8 mouse cellular contexts compared by ENCODE assay signal in genomic region chr11:50827010-50827953, GRCm38 (mm10). TPM values are rescaled to one million over a fixed set of nuclear protein-coding genes. Genes with fewer than 3 reads are reported as not detected.
DNase-seq lines count a peak whose midpoint lies in the region; ATAC-seq and TF ChIP-seq lines count a peak whose summit lies in the region.

Zfp354c (minus strand) TSS chr11:50827724.

- 1% methylated on average over 45 of the region's 45 CpGs for WGBS in forebrain, embryonic 11.5 days
- WGBS in heart, embryonic 16.5 days, result under 1% methylated on average over 43 of the region's 45 CpGs
- 1% methylated on average over 45 of the region's 45 CpGs for WGBS in liver, embryonic 14.5 days (ENCODE audit: insufficient replicate concordance)
- WGBS in neural tube, embryonic 11.5 days, result under 1% methylated on average over 45 of the region's 45 CpGs
- WGBS in stomach, embryonic 16.5 days, result under 1% methylated on average over 45 of the region's 45 CpGs

- H3K9ac ChIP-seq in forebrain, embryonic 11.5 days (ENCODE audit: low read length), result peak within 1 kb of the TSS; percentile 85
- peak within 1 kb of the TSS; percentile 83 for H3K9ac ChIP-seq in heart, embryonic 16.5 days (ENCODE audit: low read length)
- H3K9ac ChIP-seq in liver, embryonic 14.5 days (replicated peaks), result peak within 1 kb of the TSS; percentile 59
- peak within 1 kb of the TSS; percentile 90 for H3K9ac ChIP-seq in neural tube, embryonic 11.5 days (ENCODE audit: low read length)
- peak within 1 kb of the TSS; percentile 83 for H3K9ac ChIP-seq in stomach, embryonic 16.5 days (ENCODE audit: low read length)

- H3K4me1 ChIP-seq in forebrain, embryonic 11.5 days (replicated peaks; ENCODE audit: control insufficient read depth, insufficient read depth, low read length), result peaks cover 4% of the 10 kb centered on the region; the same call in 1 of the 2 replicates
- no peaks in the 10 kb centered on the region; the same call in 1 of the 2 replicates for H3K4me1 ChIP-seq in heart, embryonic 16.5 days (ENCODE audit: control insufficient read depth, insufficient read depth, low read length)
- peaks cover 0 to 6% of the 10 kb centered on the region in 2 experiments; a peak in 2 of 4 replicates for H3K4me1 ChIP-seq in liver, embryonic 14.5 days (replicated peaks; ENCODE audit: control insufficient read depth in 2 of 2, insufficient read depth in 2 of 2, low read length in 1 of 2)
- peaks cover 6% of the 10 kb centered on the region; the same call in 1 of the 2 replicates for H3K4me1 ChIP-seq in neural tube, embryonic 11.5 days (ENCODE audit: control insufficient read depth, insufficient read depth, low read length)
- H3K4me1 ChIP-seq in stomach, embryonic 16.5 days (ENCODE audit: control insufficient read depth, insufficient read depth, low read length), result 0 out of 2 replicates have a peak, but pooled peaks cover 6% of the 10 kb centered on the region

- no peak within 1 kb of the TSS for H3K27ac ChIP-seq in forebrain, embryonic 11.5 days (ENCODE audit: low read depth, low read length)
- peak within 1 kb of the TSS; percentile 48 for H3K27ac ChIP-seq in heart, embryonic 16.5 days (ENCODE audit: low read length)
- no peak within 1 kb of the TSS for H3K27ac ChIP-seq in liver, embryonic 14.5 days
- H3K27ac ChIP-seq in neural tube, embryonic 11.5 days (ENCODE audit: low read depth, low read length), result no peak within 1 kb of the TSS
- peak within 1 kb of the TSS; percentile 38 for H3K27ac ChIP-seq in stomach, embryonic 16.5 days (ENCODE audit: low read length)

- peaks cover 16% of the 10 kb centered on the region for H3K36me3 ChIP-seq in forebrain, embryonic 11.5 days (ENCODE audit: control insufficient read depth, insufficient read depth, low read length)
- peaks cover 18% of the 10 kb centered on the region for H3K36me3 ChIP-seq in heart, embryonic 16.5 days (ENCODE audit: control insufficient read depth, insufficient read depth)
- no peaks in the 10 kb centered on the region for H3K36me3 ChIP-seq in liver, embryonic 14.5 days (replicated peaks; ENCODE audit: control insufficient read depth, insufficient read depth, low read depth)
- H3K36me3 ChIP-seq in neural tube, embryonic 11.5 days (ENCODE audit: control insufficient read depth, insufficient read depth, low read length), result peaks cover 16% of the 10 kb centered on the region
- peaks cover 7% of the 10 kb centered on the region; the same call in 1 of the 2 replicates for H3K36me3 ChIP-seq in stomach, embryonic 16.5 days (ENCODE audit: control insufficient read depth, insufficient read depth, low read length)

- TF ChIP-seq EP300 in liver, embryonic 14.5 days (IDR thresholded peaks at IDR 0.05; ENCODE audit: low read depth), result no peak

- DNase-seq in CD8-positive naive resting alpha-beta T cell, adult 2 months (ENCODE audit: low read depth in 2 of 2, low spot score in 2 of 2), result peak; percentile 73 to 80
- DNase-seq in c-Kit-negative CD71-positive TER-119-positive erythroid progenitor cells, embryonic 14.5 days (ENCODE audit: low read depth, low spot score), result peak; percentile 20
- peak; percentile 93 for DNase-seq in forebrain, embryonic 11.5 days (ENCODE audit: low spot score)
- peak; percentile 89 to 91 for DNase-seq in kidney, postnatal 36 days
- DNase-seq in liver, embryonic 14.5 days (ENCODE audit: low read depth in 3 of 3, low spot score in 3 of 3), result peak; percentile 49 to 56 (median 51)
- peak; percentile 90 for DNase-seq in neural tube, embryonic 11.5 days (ENCODE audit: low spot score)

- peak within 1 kb of the TSS; percentile 78 for H3K4me3 ChIP-seq in forebrain, embryonic 11.5 days (ENCODE audit: low read depth, low read length)
- H3K4me3 ChIP-seq in heart, embryonic 16.5 days (ENCODE audit: low read length), result peak within 1 kb of the TSS; percentile 89
- peak within 1 kb of the TSS; percentile 67 to 82 for H3K4me3 ChIP-seq in liver, embryonic 14.5 days (ENCODE audit: insufficient read depth in 1 of 2, low read depth in 2 of 2, low read length in 2 of 2)
- peak within 1 kb of the TSS; percentile 87 for H3K4me3 ChIP-seq in neural tube, embryonic 11.5 days (ENCODE audit: low read depth, low read length)
- peak within 1 kb of the TSS; percentile 78 for H3K4me3 ChIP-seq in stomach, embryonic 16.5 days (replicated peaks; ENCODE audit: low read length)

- peak within 1 kb of the TSS; percentile 88 for H3K4me2 ChIP-seq in forebrain, embryonic 11.5 days (ENCODE audit: low read depth, low read length, severe bottlenecking)
- peak within 1 kb of the TSS; percentile 80 for H3K4me2 ChIP-seq in heart, embryonic 16.5 days (ENCODE audit: low read depth, low read length)
- H3K4me2 ChIP-seq in liver, embryonic 14.5 days (ENCODE audit: low read depth), result peak within 1 kb of the TSS; percentile 80
- H3K4me2 ChIP-seq in neural tube, embryonic 11.5 days (ENCODE audit: low read depth), result peak within 1 kb of the TSS; percentile 75
- peak within 1 kb of the TSS; percentile 49 for H3K4me2 ChIP-seq in stomach, embryonic 16.5 days (ENCODE audit: low read depth, low read length)

- ATAC-seq in forebrain, embryonic 11.5 days (replicated peaks; ENCODE audit: low FRiP score), result peak; percentile 97
- ATAC-seq in heart, embryonic 16.5 days (replicated peaks; ENCODE audit: extremely low read depth, insufficient read depth, low FRiP score), result peak; percentile 95
- peak; percentile 73; the same call in 1 of the 2 replicates for ATAC-seq in liver, embryonic 14.5 days (ENCODE audit: insufficient read depth)
- peak; percentile 97 for ATAC-seq in neural tube, embryonic 11.5 days (ENCODE audit: insufficient read depth, low FRiP score, low TSS enrichment)
- peak; percentile 94 for ATAC-seq in stomach, embryonic 16.5 days (ENCODE audit: insufficient read depth, low FRiP score)

- TF ChIP-seq CTCF in liver, embryonic 14.5 days (IDR thresholded peaks at IDR 0.05; ENCODE audit: low read depth), result no peak

- no peaks in the 10 kb centered on the region for H3K27me3 ChIP-seq in forebrain, embryonic 11.5 days (ENCODE audit: control insufficient read depth, insufficient read depth, low read length)
- H3K27me3 ChIP-seq in heart, embryonic 16.5 days (ENCODE audit: control insufficient read depth, insufficient read depth, low read length), result no peaks in the 10 kb centered on the region
- H3K27me3 ChIP-seq in liver, embryonic 14.5 days (ENCODE audit: control insufficient read depth, insufficient read depth, low read length), result no peaks in the 10 kb centered on the region
- no peaks in the 10 kb centered on the region for H3K27me3 ChIP-seq in neural tube, embryonic 11.5 days (ENCODE audit: control insufficient read depth, insufficient read depth, low read length)
- H3K27me3 ChIP-seq in stomach, embryonic 16.5 days (ENCODE audit: control insufficient read depth, insufficient read depth, low read length), result no peaks in the 10 kb centered on the region

- no peaks in the 10 kb centered on the region for H3K9me3 ChIP-seq in forebrain, embryonic 11.5 days (ENCODE audit: control insufficient read depth, low read length)
- H3K9me3 ChIP-seq in heart, embryonic 16.5 days (replicated peaks; ENCODE audit: control insufficient read depth, low read length), result peaks cover 2% of the 10 kb centered on the region
- H3K9me3 ChIP-seq in liver, embryonic 14.5 days (ENCODE audit: control insufficient read depth, low read length), result no peaks in the 10 kb centered on the region
- H3K9me3 ChIP-seq in neural tube, embryonic 11.5 days (ENCODE audit: control insufficient read depth, low read length), result no peaks in the 10 kb centered on the region
- H3K9me3 ChIP-seq in stomach, embryonic 16.5 days (replicated peaks; ENCODE audit: control insufficient read depth, low read length), result no peaks in the 10 kb centered on the region

RNA-seq across cellular contexts. Expression of gene Zfp354c, which starts in this region (rescaled TPM):
- 37.7 and 41.7 TPM in 2 replicates for polyA plus RNA-seq in forebrain, embryonic 11.5 days (2014; fragmentation: Nextera tagmentation; extraction: Ambion mirVana)
- polyA plus RNA-seq in heart, embryonic 16.5 days (2015; fragmentation: Nextera tagmentation; extraction: Ambion mirVana), result 9.6 and 11.4 TPM in 2 replicates
- 0.26 and 0.42 TPM in 2 replicates for polyA plus RNA-seq in liver, embryonic 14.5 days (2012; rRNA removed)
- polyA plus RNA-seq in liver, embryonic 14.5 days (2014; fragmentation: Nextera tagmentation; extraction: Ambion mirVana), result 0.65 and 0.69 TPM in 2 replicates
- 49.0 and 53.8 TPM in 2 replicates for polyA plus RNA-seq in neural tube, embryonic 11.5 days (2014; fragmentation: Nextera tagmentation; extraction: Ambion mirVana)
- 24.9 and 25.9 TPM in 2 replicates for polyA plus RNA-seq in stomach, embryonic 16.5 days (2015; fragmentation: Nextera tagmentation; extraction: Ambion mirVana)

Comparison
In these comparisons a context has a peak if more than half of its experiments do, and no peak if none do; other contexts are left out.
1. Peak in DNase-seq, ATAC-seq, H3K4me3 ChIP-seq, H3K9ac ChIP-seq and H3K4me2 ChIP-seq in liver, embryonic 14.5 days; RNA of the gene not detected or under 1 TPM.
2. DNase-seq: peak in every context shown above with its lines; median percentile 93 in forebrain, embryonic 11.5 days; 90 in kidney, postnatal 36 days; 90 in neural tube, embryonic 11.5 days; 76 in CD8-positive naive resting alpha-beta T cell, adult 2 months; 51 in liver, embryonic 14.5 days; 20 in c-Kit-negative CD71-positive TER-119-positive erythroid progenitor cells, embryonic 14.5 days.
3. H3K27ac ChIP-seq: peak in heart, embryonic 16.5 days (single experiment) and stomach, embryonic 16.5 days (single experiment); none in forebrain, embryonic 11.5 days (single experiment), liver, embryonic 14.5 days (single experiment) and neural tube, embryonic 11.5 days (single experiment).
4. Peak in every context shown above with its lines, with median percentiles within 50 percentile points of each other: ATAC-seq, H3K4me2 ChIP-seq, H3K4me3 ChIP-seq and H3K9ac ChIP-seq.